Mouse (Mus musculus): ENCODE results near the gene Atp1a4.
"Not testable (repeated sequence)": the region's sequence is repeated elsewhere in the genome, so short reads cannot be mapped to it uniquely, and the experiment has no call there.

Atp1a4 gene

DNA sequence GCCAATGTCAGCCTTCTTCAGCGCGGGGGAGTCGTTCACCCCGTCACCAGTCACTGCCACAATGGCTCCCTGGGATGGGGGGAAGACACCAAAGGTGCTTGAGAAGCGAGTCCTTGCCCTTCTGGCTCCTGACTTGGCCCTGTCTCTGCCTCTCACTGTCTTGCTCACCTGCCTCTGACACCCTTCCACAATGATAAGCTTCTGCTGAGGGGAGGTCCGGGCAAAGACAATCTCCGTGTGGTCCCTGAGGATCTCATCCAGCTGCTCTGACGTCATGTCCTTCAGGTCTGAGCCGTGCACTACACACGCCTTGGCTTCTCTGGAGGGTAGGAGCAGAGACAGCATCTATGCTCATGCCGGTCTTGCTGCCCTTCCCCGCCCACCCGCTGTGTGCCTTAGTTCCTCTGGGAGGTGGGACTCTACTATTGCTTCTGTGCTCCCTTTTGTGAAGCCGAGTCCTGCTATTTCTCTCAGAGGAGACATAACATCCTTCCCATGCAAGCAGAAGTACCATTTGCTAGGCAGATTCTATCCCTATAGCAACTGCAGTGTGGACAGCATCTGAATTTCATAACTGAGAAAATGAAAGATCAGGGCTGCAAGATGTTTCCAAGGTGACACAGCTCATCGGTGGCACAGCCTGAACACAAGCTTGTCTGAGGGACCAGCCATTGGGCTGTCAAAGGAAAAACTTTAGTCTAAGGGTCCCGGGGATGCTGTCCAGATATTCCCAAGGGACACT, 21.7 kb upstream of the Atp1a4 start:
- DNase-seq = no peak

DNA sequence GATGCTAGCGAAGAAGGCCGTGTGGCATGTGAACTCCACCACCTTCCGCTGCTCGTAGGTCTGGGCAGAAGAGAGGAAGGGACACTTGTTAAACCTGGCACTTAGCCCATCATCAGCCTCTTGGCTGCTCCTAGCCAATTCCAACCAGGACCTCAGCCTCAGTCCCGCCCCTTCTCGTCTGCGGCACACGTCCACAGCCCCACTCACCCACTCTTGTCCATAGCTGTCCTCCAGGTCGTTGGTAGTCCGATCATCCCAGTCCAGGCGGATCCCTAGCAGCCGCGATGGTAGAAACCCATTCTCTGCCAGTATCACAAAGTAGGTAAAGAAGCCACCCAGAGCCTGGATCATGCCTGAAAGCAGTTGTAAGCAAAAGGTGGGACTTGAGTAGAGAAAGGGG, 20.1 kb upstream of the Atp1a4 start:
- no peak for DNase-seq

DNA sequence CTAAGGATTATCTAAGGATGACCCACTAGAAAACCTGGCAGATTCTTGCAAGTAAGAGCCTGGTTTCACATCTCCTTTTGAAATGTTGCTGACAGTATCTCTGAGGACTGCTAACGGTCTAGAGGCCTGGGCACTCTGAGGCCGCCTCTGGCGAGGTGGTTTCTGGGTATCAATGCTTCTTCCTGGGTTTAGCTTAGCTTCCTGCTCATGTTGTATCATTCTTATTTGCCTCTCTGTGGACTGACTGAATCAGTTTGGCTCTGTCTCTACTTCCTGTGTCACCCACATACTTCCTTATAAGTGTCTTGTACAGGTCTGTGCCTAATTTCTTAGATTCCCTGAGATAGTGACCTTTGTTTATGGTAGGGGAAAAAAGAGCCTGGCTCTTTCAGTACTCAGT, 19.0 kb upstream of the Atp1a4 start:
- peak; percentile 12 for DNase-seq

DNA sequence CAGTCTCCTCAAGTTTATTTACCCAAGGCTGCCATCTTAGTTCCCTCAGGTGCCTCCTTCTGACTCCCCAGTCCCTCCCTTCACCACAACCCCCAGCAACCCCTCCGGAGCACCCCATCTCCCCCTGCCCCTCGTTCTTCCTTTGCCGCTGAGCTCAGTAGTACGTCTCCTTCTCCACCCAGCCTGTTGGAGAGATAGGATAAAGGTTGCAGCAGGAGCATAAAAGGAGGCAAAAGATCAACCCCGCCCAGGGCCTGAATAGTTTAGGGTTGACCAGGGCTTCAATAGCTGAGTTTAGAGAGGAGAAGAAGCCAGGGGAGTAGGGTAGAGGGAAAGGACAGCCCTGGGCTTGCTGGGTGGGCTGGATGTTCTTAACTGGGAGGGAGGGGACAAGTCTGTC, 16.3 kb upstream of the Atp1a4 start:
- DNase-seq = no peak

DNA sequence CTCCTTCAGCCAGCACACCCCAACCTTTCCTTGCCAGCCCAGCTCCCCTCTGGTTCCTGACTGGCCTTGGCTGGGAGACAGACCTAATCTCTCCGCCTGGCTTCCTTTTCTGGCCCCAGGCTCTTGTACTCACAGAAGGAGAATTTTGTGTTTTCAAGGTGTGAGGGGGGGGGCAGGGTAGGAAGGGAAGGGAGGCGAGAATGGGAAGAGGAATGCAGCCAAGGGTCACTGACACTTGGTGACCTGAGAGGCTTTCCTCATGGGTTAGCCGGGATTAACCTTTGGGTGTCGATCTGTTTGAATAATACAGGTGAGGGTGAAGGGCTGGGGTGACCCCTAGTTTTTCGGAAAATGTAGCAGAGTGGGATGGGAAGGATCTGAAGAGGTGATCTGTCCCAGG, 15.9 kb upstream of the Atp1a4 start:
- no peak for DNase-seq

DNA sequence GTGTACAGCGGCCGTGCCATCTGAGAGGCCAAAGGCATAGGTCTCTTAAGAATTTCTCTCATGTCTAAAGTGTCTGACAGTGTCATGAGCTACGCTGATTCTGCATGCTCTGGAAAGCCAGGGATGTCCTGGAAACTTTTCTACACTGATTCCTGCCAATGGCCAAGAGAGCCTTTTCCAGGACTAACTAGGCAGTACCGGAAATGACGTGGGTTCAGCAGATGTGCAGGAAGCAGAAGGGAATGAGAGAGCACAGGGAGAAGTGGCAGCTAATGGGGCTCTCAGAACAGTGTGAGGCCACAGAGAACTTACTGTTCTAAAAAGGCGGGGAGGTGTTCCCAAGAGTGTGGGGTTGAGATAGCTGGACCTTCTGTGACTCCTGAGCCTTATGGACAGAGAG, 15.2 kb upstream of the Atp1a4 start:
- DNase-seq = no peak

DNA sequence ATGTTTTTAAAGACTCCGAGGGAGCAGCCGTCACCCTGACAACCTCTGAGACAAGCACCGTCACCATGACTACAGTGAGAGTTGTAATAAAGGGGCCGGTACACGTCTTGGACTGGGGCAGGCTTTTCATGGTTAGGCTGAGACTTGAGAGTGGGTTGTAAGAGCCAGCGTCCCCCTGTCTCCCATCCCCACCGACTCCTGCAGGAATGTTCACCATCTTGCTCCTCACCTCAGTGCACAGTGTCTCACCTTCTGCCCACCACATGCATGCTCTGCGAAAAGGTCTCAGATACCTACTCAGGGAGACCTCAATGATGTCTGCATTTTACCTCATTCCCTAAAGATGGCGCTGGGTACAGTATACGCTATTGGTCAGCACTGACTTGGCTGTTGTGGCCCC, 13.6 kb upstream of the Atp1a4 start:
- DNase-seq = no peak

DNA sequence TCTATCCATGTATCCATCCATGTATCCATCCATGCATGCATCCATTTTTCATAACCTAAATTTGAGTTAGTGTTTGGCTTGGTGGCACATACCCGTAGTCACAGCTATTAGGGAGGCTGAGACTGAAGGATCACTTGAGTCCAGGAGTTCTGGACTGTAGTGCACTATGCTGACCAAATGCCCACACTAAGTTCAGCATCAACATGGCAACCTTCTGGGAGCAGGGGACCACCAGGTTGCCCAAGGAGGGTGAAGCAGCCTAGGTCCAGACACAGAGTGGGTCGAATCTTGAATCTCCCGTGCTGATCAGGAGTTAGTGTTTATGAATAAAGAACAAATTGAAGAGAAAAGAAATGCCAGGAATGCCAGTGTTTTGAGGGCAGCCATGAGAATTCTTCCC, 13.0 kb upstream of the Atp1a4 start:
- DNase-seq = no peak

DNA sequence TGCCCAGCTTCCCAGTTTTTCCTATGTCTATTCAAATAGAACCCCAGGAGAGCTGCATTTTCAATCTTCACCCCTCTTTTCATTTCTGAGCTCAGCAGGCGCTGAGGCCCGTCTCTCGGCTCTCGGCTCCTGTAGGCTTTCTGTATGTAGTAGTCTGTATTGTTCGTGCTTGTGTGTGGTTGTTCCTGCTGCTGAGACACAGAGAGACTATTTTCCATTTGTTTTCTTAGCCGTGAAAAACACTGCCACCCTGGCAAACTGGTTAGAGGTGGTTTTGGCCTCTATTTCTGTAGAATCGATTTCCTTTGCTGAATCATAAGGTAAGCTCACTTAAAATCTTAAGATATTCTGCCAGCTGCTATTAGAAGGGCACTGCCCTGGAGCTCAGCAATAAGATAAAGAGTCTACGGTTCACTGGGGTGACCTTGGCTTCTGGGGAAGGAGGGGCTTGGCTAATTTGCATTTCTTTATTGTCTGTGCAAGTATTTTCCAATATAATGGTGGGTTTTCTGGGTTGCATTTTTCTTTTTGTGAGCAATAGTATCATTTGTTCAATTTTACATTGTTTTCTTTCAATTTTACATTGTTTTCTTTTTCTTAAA, 3.4 kb upstream of the Atp1a4 start, which contains the start of gene Igsf8:
TSS of gene Igsf8 (plus strand) at position 165 of the 602 bp plus-strand sequence.
- no peak for DNase-seq

DNA sequence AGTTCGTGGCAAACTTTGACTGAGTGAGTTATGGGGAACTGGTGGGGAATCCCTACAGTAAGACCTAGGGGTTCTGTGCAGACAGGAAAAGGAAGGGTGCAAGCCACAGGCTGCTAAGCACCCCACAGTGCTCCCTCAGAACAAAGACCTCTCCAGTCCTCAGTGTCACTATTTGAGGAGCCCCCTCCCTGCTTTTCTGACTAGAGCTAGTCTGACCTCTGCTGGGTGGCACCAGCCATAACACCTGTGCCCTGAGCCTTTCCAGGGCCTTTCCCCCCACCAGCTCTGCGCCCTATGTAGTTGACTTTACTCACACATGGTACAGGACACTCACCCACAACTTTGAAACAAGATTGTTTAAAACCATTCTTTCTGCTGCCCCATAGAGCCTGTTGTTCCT, 10.5 kb downstream of the Atp1a4 start:
- DNase-seq = peak; percentile 68

DNA sequence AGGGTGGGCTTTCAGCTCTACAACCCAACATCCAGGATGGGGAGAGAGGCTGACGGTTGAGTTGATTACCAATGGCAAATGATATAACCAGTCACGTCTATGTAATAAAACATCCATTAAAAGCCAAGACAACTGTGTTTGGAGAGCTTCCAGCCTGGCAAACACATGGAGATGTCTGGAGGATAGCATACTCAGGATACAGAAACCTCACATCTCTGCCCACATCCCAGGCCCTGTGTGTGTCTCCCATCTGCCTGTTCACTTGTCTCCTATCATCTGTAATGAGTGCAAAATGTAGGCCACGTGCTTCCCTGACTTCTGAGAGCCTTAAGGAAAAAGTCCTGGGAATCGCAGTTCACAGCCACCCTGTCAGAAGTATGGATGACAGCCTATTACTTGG, 11.0 kb downstream of the Atp1a4 start:
- DNase-seq = no peak

DNA sequence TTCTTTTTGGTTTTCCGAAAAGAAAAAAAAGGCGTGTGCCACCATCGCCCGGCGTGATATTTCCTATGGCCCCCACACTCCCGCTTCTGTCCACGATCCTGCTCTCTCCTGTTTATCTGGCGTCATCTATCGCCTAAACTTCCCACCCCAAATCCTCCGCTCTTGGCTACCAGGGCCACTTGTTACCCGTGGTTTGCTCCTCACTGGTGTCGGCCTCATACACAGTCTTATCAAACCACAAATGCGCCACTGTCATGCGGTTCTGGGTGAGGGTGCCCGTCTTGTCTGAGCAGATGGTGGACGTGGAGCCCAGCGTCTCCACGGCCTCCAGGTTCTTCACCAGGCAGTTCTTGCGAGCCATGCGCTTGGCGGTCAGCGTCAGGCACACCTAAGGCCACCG, 13.6 kb downstream of the Atp1a4 start:
- DNase-seq = not testable (repeated sequence)

DNA sequence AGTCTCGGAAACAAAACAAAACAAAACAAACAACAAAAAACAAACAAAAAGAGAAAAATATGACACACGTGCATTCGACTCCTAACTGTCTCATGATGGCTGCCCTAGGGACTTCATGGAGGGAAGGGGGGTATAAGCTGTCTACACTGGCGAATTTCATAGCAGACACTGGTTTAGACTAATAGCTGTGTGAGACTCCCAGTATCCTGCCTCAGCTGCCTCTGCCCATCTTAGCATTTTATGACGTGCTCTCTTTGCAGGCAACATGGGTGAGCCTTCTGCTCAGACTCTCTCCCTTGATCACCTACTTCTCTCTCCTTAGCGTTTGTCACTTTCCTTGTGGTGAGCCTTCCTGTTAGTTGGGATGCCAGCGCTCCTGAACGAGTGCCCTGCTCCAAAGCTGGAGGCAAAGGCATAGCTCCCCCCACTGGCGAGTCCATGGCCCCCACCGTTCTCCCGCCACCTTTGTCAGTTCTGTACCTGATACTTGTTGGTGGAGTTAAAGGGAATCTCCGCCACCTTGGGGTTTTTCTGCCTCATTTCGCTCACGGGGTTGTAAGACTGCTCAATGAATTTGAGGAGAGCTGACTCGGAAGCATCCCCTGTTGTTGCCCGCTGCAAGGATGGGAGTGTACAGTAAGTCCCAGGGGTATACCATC, 14.5 kb downstream of the Atp1a4 start:
- DNase-seq = no peak

DNA sequence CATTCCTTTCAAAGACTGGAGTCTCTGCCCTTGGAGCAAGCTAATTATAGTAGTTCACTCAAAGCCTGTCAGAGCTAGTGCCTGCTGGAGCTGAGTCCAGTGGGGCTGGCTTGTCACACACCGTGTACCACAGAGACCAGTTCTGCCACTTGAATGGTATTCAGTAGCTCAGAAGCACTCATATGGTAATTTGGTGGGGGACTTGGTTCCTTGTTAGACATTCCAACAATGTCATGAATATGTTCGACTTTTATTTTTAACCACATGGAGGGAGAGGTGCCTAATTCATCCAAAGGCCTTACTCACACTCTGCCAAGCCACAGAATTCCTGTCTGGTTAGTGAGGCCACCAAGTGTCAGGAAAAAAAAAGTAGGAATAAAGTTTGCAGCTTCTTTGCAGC, 15.8 kb downstream of the Atp1a4 start:
- DNase-seq = no peak

DNA sequence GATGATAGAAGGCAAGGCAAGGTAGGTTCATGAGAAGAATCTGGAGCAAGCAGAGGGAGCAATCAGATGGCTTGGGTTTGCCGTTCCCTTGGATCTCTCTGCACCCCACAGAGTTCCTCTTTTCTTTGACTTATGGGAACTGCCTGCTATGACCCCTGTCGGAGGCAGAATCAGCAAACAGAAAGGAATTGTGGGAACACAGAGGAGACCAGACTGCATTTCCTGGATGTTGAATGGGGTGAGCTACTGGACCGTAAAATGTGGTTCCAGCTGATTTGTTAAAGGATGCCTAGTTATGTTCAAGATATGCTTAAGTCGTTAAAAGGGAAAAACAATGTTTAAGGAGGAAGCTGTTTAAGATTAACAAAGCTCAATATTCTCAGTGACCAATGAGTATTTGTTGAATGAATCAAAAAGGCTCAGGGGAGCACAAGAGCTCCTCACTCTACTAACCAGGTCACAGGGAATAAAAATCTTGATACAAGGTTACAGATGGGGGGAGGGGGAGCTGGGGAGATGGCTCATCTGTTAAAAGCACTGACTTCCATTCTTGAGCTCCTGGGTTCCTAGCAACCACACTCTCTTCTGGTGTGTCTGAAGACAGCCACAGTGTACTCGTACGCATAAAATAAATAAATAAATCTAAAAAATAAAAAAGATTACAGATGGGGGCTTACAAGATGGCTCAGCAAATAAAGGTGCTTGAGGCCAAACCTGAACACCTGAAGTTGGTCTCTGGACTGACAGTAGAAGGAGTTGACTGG, 17.1 kb downstream of the Atp1a4 start:
- no peak for DNase-seq

DNA sequence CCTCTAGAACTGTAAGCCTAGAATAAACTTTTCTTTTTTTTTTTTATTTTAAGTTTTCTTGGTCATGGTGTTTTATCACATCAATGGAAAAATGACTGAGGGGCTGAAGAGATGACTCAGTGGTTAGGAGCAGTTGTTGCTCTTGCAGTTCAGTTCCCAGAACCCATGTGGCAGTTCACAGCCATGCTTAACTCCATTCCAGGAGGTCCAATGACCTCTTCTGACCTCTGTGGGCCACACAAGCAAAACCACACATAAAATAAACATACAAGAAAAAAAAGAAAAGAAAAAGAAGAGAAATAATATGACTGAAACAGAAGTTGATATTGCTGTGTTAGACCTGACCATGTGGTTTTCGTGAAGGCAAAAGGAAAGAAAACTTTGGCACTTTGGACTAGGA, 29.0 kb downstream of the Atp1a4 start:
- DNase-seq = no peak

DNA sequence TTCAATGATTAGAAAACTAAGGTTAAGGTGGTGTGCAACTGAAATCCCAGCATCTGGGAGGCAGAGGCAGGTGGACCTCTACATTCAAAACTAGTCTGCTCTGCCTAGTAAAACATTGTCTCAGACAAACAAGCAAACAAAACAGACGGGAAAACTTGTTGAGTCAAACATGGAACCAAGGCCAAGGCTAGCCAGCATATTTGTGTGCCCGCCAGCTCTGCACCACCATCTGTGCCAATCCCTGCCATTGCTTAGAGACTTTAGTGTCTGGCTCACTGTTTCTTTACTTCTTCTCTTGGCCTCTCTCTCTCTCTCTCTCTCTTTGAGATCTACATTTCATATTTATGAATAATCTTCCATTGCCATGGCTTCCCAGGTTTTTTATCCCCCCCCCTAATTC, 30.0 kb downstream of the Atp1a4 start:
- no peak for DNase-seq

DNA sequence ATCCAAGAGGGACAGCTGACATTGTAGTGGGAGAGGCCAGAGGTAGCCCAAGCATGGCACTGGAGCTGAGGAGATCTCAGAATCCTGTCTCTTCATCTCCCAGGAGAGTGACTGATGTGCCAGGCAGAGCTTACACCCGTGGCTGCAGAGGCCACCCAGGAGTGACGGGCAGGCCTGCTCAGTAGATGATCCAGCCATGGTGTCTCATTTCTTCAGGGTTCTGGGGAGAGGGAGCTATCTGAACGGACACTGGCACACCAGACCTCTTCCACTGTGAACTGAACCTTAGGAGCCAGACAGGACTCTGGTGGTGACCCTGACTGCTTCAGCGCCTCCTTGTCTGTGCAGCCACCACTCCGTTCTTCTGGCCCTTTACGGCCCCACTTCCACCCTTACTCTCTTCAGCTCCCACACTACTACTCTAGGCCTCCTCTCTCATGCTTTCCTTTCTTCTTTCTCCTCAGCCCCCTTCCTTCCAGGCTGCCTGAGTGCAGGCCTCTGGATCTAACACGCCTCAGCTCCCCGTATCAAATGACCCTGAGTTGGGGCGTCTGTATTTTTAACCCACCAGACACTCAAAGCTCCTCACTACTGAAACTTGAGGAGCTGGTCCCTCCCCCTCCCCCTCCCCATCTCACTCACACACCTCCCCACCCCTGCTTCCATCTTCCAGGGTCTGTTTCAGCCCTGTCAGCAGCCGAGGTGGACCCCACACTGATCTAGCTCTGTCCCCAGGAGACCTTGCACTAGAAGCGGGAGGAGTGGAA, 36.7 kb downstream of the Atp1a4 start:
- no peak for DNase-seq

DNA sequence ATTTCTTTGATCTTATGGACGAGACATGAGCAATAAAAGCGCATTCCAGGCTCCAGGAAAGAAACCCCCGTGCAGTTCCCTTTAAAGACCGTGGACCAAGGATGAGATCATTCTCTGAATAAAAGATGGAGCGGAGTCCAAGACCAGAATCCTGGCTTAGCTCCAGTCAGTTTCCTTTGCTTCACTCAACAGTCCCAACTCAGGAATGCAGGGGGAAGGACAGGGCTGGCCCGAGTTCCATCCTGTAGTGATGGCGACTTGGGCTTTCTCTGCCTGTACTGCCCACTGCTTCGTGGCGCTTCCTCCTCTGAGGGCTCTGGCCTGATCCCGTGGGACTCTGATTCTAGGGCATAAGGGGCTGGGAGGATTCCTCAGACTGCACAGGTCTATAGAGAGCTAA, 37.8 kb downstream of the Atp1a4 start:
- no peak for DNase-seq

DNA sequence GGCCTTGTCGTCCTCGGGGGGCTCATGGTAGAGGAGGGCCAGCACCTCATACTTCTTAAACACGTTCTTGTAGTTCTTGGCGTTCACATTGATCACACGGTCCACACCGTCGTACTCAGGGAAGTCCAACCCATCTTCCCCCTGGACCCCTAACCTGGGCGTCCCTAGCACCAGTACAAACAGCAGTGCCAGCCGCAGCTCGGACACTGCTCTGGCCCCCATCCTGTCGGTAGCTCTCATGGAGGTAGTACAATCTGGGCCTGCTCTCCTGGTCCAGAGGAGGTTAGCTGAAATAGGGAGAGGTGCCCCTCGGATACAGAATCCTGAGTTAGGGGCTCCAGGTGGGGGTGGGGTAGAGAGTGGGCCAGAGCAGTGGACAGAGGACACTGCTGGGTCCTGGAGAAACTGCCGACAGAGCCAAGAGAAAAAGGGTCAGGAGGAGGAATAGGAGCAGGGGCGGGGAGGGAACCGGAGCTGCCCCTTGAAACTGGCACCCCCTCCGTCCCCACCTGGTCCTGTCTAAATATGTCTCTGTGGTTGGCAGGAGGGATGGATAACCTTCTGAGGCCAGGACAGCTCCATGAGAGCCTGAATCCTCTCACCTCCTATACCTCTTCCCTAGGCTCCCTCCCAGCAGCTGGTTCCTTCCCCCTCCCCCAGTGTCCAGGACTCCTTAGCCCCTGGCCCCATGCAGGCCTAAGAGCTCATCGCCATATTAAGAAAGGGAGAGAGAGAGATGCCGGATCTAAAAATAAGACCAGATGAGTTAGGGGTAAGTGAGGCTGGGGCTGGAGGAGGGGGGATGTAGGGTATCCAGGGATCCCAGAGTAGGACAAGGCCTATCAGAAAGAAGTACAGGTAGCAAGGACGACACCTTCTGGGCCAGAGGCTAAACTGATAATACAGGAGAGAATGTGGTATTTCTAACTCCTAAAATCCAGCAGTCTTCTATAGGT, 38.5 kb downstream of the Atp1a4 start, which contains the start of gene Casq1:
TSS of gene Casq1 (minus strand) at position 418 of the 956 bp plus-strand sequence.
- no peak for DNase-seq

DNA sequence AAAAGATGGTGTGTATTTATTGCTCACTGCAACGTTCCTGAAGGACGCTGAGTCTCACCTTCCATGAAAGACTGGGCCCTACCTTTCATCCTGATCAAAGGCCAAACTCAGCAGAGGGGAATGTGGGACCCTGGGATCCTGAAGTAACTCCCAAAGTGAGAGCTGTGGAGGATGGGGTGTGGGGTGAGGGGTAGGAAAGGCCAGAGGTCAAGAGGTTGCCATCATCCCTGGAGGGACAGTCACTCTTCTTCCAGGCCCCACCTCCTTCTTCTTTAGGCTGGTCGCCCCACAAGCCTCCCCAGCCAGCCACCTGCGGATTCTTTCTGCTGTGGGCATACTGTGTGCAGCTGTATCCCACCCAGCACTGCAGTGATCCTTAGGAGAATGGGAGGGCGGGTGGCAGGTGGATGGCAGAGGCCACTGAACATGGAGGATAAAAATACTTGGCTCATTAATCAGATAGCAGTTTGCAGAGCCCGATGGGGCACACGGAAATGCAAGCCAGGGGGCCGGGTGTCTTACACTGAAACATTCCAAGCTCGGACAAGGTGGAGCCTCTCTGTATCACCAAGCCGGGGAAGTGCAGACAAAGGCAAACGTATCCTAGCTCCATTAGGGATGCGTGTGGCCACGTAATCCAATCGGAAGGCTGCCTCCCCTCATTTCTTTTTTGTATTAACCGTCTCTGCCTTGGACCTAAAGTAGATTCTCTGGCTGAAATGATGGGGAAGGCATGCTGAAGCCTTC, 39.9 kb downstream of the Atp1a4 start:
- no peak for DNase-seq

Measured in thymus, postnatal 25 days (tissue).